18 mouse cellular contexts compared by ENCODE assay signal in the genomic region with DNA sequence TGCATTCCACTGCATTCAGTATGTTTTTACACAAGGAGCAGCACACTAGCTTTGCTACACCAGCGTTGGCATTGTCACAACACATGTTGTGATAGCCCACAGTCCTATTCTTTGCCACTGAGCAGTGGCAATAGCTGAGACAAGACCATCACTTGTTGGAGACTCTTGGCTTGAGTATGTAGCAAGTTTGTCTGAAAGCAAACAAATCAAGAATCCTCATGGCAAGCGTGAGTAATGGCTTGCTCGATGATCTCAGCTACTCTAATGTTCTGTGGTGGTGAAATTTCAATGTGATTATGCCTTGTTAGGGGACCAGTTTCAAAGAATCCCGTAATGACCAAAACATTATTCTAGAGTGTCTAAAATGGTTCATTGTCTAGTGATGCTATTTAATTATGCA.
"Had no signal": no experiment of that assay in that cellular context is flagged by ENCODE, and none has a peak within 500 bp of the region (broad histone marks: within the 10 kb centered on the region; RNA-seq: fewer than 3 reads in every experiment).

No protein-coding gene starts in this region.

- H3K27me3 ChIP-seq: midbrain, embryonic 12.5 days; neural tube, embryonic 13.5 days; neural tube, embryonic 15.5 days had no signal

- H3K4me3 ChIP-seq: midbrain, embryonic 10.5 days; midbrain, embryonic 12.5 days; myocyte; neural tube, embryonic 13.5 days; neural tube, embryonic 15.5 days had no signal

- ATAC-seq: midbrain, embryonic 16.5 days had no signal

- H3K4me1 ChIP-seq: midbrain, embryonic 10.5 days; midbrain, embryonic 12.5 days; neural tube, embryonic 13.5 days; neural tube, embryonic 15.5 days had no signal

- DNase-seq: lung, embryonic 14.5 days; lung, postnatal 10 days; lung, postnatal 4 days; midbrain, embryonic 14.5 days; retina, postnatal 1 day; right cerebral cortex, adult 18-20 months; right cerebral cortex, postnatal 25 days; right cerebral cortex, postnatal 4 days; spleen, adult 18-20 months; thymus, adult 18-20 months; thymus, postnatal 14 days; thymus, postnatal 36 days had no signal

- H3K36me3 ChIP-seq: midbrain, embryonic 10.5 days; midbrain, embryonic 12.5 days; neural tube, embryonic 13.5 days; neural tube, embryonic 15.5 days had no signal

- H3K4me2 ChIP-seq: lung, embryonic 14.5 days; midbrain, embryonic 12.5 days; neural tube, embryonic 13.5 days; neural tube, embryonic 15.5 days had no signal

- H3K9ac ChIP-seq: lung, embryonic 14.5 days; midbrain, embryonic 12.5 days; neural tube, embryonic 13.5 days; neural tube, embryonic 15.5 days had no signal

- H3K27ac ChIP-seq: midbrain, embryonic 10.5 days; midbrain, embryonic 12.5 days; neural tube, embryonic 13.5 days; neural tube, embryonic 15.5 days had no signal

- H3K9me3 ChIP-seq: midbrain, embryonic 10.5 days; midbrain, embryonic 12.5 days; neural tube, embryonic 13.5 days; neural tube, embryonic 15.5 days had no signal
